Mouse (Mus musculus): Measurements from ENCODE around the gene Zfp324.

The Zfp324 gene

DNA sequence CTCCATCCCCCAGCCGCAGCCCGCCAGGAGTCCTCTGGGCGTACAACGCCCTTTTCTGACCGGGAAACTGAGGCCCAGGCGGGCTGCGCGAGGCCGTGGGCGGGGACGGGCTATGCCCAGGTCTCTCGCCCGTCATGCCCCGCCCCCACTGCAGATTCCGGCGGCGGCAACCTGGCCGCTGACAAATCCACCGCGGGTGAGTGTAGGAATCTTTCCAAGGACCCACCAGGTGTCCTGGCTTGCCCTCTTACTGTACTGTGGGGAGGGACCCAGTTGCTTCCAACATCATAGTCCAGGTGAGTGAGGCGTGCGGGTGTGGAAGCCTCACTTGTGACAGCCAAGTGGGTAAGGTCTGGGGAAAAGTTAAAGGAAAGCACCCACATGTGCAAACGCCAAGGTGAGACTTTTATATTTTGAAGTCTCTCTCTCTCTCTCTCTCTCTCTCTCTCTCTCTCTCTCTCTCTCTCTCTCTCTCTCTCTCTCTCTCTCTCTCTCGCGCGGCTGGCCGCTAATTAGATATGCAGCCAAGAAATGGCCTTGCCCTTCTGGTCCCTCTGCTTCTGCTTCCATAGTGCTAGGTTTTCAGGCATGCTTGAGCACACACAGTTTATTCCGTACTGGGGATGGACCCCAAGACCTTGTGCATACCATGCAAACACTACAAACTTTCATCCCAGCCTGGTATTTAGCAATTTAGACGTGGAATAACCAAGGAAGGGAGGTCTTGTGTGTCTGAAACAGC is 637 bp downstream of the Zfp324 start:
- no peak for DNase-seq (ENCODE audit: low spot score)

- no peak for DNase-seq (ENCODE audit: low spot score)
These were observed 5.3 kb downstream of the Zfp324 start for GRCm38 (mm10) chr7:12970906-12971305.

DNA sequence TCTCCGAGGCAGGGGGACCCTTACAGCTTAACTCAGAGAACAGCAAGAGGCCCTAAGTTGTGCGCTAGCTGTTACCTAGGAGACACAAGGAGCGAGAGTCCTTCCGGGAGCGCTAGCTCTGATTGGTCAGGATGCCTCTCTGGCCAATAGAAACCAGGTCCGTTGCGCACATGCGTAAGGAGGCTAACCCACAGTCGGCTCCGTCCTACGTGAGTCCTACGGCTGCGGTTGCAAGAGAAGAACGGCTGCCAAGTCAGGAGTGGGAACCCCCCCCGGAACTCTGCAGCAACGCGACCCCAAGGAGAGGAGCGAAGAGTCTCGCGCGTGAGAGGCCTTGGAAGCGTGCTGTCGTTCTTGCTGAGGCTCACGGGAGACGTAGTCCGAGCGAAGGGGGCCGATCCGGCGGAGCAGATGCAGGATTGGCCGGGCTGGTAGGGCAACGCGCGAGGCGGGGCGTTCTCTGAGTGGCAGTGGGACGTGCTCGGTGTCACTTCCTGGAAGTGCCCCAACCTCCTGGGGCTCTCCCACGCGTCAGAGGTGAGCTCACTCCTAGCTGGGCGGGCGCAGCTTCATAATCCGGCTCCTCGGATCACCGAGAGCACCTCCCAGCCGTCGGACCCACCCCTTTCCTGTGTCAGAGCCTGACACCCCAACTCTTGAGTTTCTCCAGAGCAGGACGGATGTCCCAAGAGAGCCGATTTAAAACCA is 12.2 kb downstream of the Zfp324 start, which contains the start of gene Zfp446:
TSS of gene Zfp446 (plus strand) at position 167 of the 708 bp plus-strand sequence.
- DNase-seq (ENCODE audit: low spot score) = peak; percentile 98

DNA sequence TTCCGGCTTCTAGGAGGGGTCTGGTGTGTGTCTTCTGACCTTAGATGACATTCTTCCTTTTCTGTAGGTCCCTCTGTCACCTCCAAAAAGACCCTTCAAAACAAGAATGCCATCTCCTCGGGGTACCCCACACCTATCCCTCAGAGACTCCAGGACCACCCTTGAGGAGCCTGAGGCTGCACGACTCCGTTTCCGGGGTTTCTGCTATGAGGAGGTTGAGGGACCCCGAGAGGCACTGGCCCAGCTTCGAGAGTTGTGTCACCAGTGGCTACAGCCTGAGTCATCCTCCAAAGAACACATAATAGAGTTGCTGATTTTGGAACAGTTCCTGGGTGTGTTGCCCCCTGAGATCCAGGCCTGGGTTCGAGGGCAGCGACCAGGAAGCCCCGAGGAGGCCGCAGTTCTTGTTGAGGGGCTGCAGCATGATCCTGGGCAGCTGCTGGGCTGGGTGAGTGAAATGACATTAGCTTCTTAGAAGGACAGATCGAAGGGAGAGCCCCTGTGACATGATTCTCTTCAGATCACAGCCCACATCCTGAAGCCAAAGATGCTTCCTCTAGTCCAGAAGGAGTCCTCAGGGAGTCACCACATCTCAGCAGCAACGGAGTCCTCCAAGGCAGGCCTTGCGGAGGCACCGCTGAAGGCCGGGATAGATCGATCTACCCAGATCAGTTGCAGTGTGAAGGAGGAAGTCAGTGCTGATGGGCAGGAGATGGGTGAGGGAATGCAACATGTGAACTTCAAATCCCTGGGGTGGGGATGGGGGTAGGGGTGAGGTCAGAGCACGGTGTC is 13.5 kb downstream of the Zfp324 start:
- no peak for DNase-seq (ENCODE audit: low spot score)

GRCm38 (mm10) chr7:12979776-12980175 is 14.1 kb downstream of the Zfp324 start:
- no peak for DNase-seq (ENCODE audit: low spot score)

DNA sequence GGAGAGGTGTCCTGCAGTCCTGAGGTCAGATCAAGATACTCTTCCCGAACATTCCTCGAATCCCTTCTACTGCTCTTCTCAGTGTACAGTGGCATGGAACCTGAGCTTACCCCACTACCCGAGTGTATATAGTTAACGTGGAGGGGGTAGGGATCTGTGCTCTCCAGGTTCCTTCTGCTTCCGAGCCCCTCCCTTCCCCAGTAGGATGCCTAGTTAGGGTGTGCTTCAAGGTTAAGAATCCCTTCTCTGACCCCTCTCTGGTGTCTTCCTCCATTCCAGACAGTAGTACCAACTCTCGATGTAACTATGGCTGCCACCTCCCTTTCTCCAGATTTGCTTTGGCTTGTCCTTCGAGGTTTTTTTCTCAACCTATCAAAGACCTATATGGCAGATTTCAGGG is 14.7 kb downstream of the Zfp324 start:
- no peak for DNase-seq (ENCODE audit: low spot score)

- DNase-seq (ENCODE audit: low spot score) = no peak
These were observed 20.1 kb downstream of the Zfp324 start for GRCm38 (mm10) chr7:12985724-12986123.

- no peak for DNase-seq (ENCODE audit: low spot score)
These were observed 21.3 kb downstream of the Zfp324 start for GRCm38 (mm10) chr7:12986906-12987305.

DNA sequence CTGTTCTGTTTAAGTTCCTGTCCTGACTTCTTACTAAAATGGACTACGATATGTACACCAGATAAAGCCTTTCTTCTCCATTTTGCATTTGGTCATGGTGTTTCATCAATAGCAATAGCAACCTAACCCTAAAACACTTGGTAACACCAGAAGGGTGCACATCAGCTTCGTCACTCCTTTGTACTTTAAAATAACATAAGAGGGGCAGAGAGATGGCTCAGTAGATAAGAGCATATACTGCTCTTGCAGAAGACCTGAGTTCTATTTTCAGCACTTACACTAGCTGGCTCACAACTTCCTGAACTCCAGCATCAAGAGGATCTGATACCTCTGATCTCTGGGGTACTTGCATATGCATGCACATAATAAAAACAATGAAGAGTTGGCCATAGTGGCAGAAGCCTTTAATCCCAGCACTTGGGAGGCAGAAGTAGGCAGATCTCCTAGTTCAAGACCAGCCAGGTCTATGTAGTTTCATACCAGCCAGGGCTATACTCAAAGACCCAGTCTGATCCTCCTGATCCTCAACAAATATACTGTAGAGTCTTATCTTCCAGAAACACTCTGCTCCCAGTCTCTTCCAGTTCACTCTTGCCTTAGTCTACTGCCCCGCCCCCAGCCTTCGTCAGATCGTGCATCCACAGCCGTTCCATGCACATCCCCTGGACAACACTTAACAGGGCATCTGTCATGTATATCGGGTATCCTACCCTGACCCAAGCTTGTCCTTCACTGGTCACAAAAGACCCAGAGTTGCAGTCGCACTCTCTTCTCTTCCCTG is 22.0 kb downstream of the Zfp324 start:
- DNase-seq (ENCODE audit: low spot score) = no peak

GRCm38 (mm10) chr7:12992222-12992621 is 26.6 kb downstream of the Zfp324 start:
- DNase-seq (ENCODE audit: low spot score) = no peak

GRCm38 (mm10) chr7:12993148-12993547 is 27.5 kb downstream of the Zfp324 start:
- DNase-seq (ENCODE audit: low spot score) = no peak

- DNase-seq (ENCODE audit: low spot score) = no peak
These were observed 30.2 kb downstream of the Zfp324 start for GRCm38 (mm10) chr7:12995862-12996261.

GRCm38 (mm10) chr7:12997230-12997629 is 31.6 kb downstream of the Zfp324 start:
- no peak for DNase-seq (ENCODE audit: low spot score)

- no peak for DNase-seq (ENCODE audit: low spot score)
These were observed 32.4 kb downstream of the Zfp324 start, which contains the start of gene Slc27a5 for GRCm38 (mm10) chr7:12998053-12998452. Gene Slc27a5 (minus strand): TSS chr7:12998192.

DNA sequence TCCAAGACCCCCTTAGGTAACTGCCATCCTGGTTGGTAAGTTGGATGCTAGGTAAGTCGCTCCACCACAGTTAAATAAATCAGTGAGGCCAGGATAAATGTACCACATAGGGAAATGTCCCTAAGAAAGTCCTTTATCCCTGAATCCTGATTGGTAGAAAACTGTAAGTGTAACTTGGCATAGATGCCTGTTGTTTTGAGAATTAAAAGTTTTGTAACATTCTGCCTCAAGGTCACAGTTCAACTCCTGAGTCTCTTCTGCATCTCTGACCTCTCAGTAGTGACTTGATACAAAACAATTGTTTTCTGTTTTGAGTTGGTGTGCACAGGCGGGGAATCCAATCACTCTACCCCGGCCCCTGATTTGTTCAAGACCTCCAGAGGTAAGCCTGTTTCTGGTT is 33.2 kb downstream of the Zfp324 start, which contains the start of gene Trim28:
TSS of gene Trim28 (plus strand) at position 264 of the 400 bp plus-strand sequence.
- DNase-seq (ENCODE audit: low spot score) = no peak

GRCm38 (mm10) chr7:13001584-13001983 is 35.9 kb downstream of the Zfp324 start:
- no peak for DNase-seq (ENCODE audit: low spot score)

GRCm38 (mm10) chr7:13003380-13003779 is 37.7 kb downstream of the Zfp324 start:
- DNase-seq (ENCODE audit: low spot score) = no peak

DNA sequence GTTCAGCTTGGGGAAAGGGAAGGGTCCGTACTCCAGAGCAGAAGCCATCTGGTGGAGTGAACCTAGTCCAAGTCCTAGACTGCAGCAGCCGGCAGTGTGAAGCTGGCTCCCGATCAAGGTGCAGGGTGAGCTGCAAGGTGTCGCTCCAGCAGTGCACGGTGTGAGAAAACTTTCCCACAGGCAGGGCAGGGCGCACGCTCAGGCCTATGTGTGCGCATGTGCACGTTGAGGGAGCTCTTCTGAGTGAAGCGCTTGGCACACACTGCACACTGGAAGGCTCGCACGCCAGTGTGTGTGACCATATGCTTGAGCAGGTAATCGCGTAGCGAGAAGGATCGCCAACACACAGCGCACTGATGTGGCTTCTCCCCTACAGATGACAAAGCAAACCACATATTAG is 40.4 kb downstream of the Zfp324 start:
- no peak for DNase-seq (ENCODE audit: low spot score)

DNA sequence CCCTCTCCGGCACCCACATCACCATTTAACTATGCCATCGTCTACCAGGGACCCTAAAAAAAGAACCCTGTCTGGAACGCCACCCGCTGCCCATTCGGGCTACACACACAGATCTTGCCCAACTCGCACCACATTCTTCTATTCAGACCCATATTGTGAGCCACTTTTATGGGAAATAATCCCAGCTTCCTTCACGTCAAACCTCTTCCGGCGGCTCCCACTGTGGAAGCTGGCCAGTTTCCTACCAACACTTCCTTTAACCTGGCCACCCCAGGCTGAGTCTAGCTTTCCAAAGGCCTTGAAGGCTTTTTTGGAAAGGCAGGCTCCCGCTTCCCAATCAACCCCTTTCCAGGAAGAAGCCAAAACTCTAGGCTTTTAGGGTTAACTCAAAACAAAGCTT is 40.9 kb downstream of the Zfp324 start:
- DNase-seq (ENCODE audit: low spot score) = no peak

DNA sequence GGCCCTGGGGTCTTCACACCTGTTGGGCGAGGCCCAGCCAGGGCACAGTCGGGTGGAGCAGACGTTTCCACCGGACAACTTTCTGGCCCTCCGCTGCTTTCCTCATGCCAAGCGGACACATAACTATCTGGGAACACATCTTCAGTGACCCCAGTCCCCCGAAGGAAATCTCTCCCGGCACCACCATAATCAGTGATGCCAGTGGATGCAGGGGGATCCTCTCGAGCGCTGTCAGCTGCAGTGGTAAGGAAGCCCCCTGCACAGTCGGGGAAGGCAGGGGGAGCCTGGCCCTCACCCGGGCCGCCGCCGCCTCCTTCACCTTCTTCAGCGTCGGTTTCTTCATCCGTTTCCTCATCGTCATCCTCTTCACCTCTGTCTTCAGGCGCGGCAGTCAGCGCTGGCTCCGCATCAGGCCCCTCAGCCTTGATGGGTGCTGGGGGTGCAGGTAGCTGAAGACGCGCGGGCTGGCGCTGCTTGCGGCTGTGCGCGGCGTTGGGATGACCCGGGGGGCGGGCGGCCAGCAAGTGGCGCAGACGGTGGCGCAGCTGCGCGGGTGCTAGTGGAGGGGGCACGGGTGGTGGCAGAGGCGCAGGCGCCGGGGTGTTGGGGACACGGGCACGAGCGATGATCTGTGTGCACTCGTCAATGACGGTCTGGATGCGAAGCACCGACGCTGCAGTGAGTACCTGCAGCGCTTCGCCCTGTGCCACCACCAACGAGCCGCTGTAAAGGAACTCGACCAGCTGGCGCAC is 41.9 kb downstream of the Zfp324 start:
- no peak for DNase-seq (ENCODE audit: low spot score)
